8 mouse cellular contexts compared by ENCODE assay signal in the genomic region with DNA sequence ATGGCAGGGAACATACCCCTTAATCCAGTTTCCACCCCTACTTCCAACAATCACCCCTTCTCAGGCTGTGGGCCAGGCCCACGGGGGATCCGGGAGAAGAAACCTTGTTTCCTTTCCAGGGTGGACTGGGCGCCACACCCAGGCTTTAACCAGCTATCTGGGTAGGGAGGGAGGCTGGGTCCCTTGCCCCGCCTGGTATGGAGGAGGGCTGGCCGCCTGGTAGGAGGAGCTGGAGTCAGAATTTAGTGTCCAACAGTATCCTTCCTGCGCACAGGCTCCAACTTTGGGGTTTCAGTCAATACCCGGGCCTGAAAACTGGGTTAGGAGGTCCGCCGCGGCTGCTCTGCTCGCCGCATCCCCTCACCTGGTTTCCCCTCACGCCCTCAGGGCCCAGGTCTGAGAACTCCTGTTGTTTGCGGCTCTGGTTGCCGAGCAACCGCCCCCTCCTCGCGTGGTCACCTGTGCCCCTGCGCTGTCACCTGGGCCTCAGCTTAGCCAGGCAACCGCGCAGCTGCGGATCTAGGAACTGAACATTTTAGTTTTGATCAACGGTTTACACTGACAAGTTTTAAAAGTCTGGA. TPM values are rescaled to one million over a fixed set of nuclear protein-coding genes. Genes with fewer than 3 reads are reported as not detected.
DNase-seq lines count a peak whose midpoint lies in the region; ATAC-seq lines count a peak whose summit lies in the region.
"Had no signal": no experiment of that assay in that cellular context is flagged by ENCODE, and none has a peak within 500 bp of the region (broad histone marks: within the 10 kb centered on the region; RNA-seq: fewer than 3 reads in every experiment).

A gene (minus strand): TSS at position 408 of the 581 bp plus-strand sequence.

- WGBS in liver, embryonic 11.5 days: 15% methylated on average over 23 of the region's 23 CpGs
- WGBS in forebrain, embryonic 12.5 days: 9% methylated on average over 23 of the region's 23 CpGs
- 7% methylated on average over 23 of the region's 23 CpGs for WGBS in limb, embryonic 12.5 days
- 8% methylated on average over 23 of the region's 23 CpGs for WGBS in stomach, embryonic 16.5 days

- no peaks in the 10 kb centered on the region for H3K36me3 ChIP-seq in liver, embryonic 11.5 days (ENCODE audit: control insufficient read depth, insufficient read depth, low read length)
- no peaks in the 10 kb centered on the region for H3K36me3 ChIP-seq in forebrain, embryonic 12.5 days (replicated peaks)
- no peaks in the 10 kb centered on the region for H3K36me3 ChIP-seq in limb, embryonic 12.5 days
- no peaks in the 10 kb centered on the region for H3K36me3 ChIP-seq in stomach, embryonic 16.5 days (ENCODE audit: control insufficient read depth, insufficient read depth, low read length)

- no peak within 1 kb of the TSS for H3K27ac ChIP-seq in liver, embryonic 11.5 days (ENCODE audit: low read depth, low read length)
- no peak within 1 kb of the TSS for H3K27ac ChIP-seq in forebrain, embryonic 12.5 days
- peak within 1 kb of the TSS; percentile 42; the same call in 1 of the 2 replicates for H3K27ac ChIP-seq in limb, embryonic 12.5 days
- H3K27ac ChIP-seq in stomach, embryonic 16.5 days (ENCODE audit: low read length): no peak within 1 kb of the TSS; the same call in 1 of the 2 replicates
- H3K27ac ChIP-seq: macrophage had no signal

- peaks cover 19% of the 10 kb centered on the region for H3K27me3 ChIP-seq in liver, embryonic 11.5 days (replicated peaks; ENCODE audit: control insufficient read depth, insufficient read depth, low read length)
- peaks cover 35% of the 10 kb centered on the region for H3K27me3 ChIP-seq in forebrain, embryonic 12.5 days
- H3K27me3 ChIP-seq in limb, embryonic 12.5 days: peaks cover 46% of the 10 kb centered on the region
- H3K27me3 ChIP-seq in stomach, embryonic 16.5 days (ENCODE audit: control insufficient read depth, insufficient read depth, low read length): no peaks in the 10 kb centered on the region

- ATAC-seq in liver, embryonic 11.5 days (replicated peaks; ENCODE audit: low FRiP score): no peak
- no peak for ATAC-seq in forebrain, embryonic 12.5 days (ENCODE audit: low FRiP score)
- no peak for ATAC-seq in limb, embryonic 12.5 days (ENCODE audit: insufficient number of reproducible peaks, insufficient read depth, low FRiP score, low TSS enrichment, low read depth)
- ATAC-seq in stomach, embryonic 16.5 days (ENCODE audit: insufficient read depth, low FRiP score): 0 out of 2 replicates have a peak, but pooled peaks have one; percentile 30

- H3K4me1 ChIP-seq in liver, embryonic 11.5 days (replicated peaks; ENCODE audit: control insufficient read depth, insufficient read depth, low read length): peaks cover 7% of the 10 kb centered on the region
- peaks cover 7% of the 10 kb centered on the region for H3K4me1 ChIP-seq in forebrain, embryonic 12.5 days
- peaks cover 19% of the 10 kb centered on the region for H3K4me1 ChIP-seq in limb, embryonic 12.5 days (replicated peaks)
- peaks cover 18% of the 10 kb centered on the region for H3K4me1 ChIP-seq in stomach, embryonic 16.5 days (ENCODE audit: control insufficient read depth, insufficient read depth, low read length)

- H3K4me2 ChIP-seq in liver, embryonic 11.5 days: peak within 1 kb of the TSS; percentile 39; the same call in 1 of the 2 replicates
- peak within 1 kb of the TSS; percentile 31 for H3K4me2 ChIP-seq in forebrain, embryonic 12.5 days
- peak within 1 kb of the TSS; percentile 51 for H3K4me2 ChIP-seq in limb, embryonic 12.5 days
- H3K4me2 ChIP-seq in stomach, embryonic 16.5 days (ENCODE audit: low read depth, low read length): peak within 1 kb of the TSS; percentile 51

- H3K4me3 ChIP-seq in liver, embryonic 11.5 days (ENCODE audit: low read depth, low read length): no peak within 1 kb of the TSS
- no peak within 1 kb of the TSS for H3K4me3 ChIP-seq in forebrain, embryonic 12.5 days (replicated peaks)
- peak within 1 kb of the TSS; percentile 19 for H3K4me3 ChIP-seq in limb, embryonic 12.5 days (replicated peaks)
- H3K4me3 ChIP-seq in stomach, embryonic 16.5 days (replicated peaks; ENCODE audit: low read length): peak within 1 kb of the TSS; percentile 32

- no peak for DNase-seq in liver, embryonic 11.5 days (ENCODE audit: low spot score)
- DNase-seq in liver: no peak
- no peak for DNase-seq in ovary, adult 18-20 months (ENCODE audit: low spot score)
- DNase-seq in left cerebral cortex, adult 11 months (ENCODE audit: low spot score): no peak

- H3K9me3 ChIP-seq in liver, embryonic 11.5 days (ENCODE audit: control insufficient read depth, low read length): no peaks in the 10 kb centered on the region
- H3K9me3 ChIP-seq in forebrain, embryonic 12.5 days: no peaks in the 10 kb centered on the region
- H3K9me3 ChIP-seq in limb, embryonic 12.5 days: no peaks in the 10 kb centered on the region
- no peaks in the 10 kb centered on the region for H3K9me3 ChIP-seq in stomach, embryonic 16.5 days (replicated peaks; ENCODE audit: control insufficient read depth, low read length)

- no peak within 1 kb of the TSS for H3K9ac ChIP-seq in liver, embryonic 11.5 days (ENCODE audit: low read depth, low read length)
- H3K9ac ChIP-seq in forebrain, embryonic 12.5 days: no peak within 1 kb of the TSS; the same call in 1 of the 2 replicates
- H3K9ac ChIP-seq in limb, embryonic 12.5 days (replicated peaks): peak within 1 kb of the TSS; percentile 42; the same call in 1 of the 2 replicates
- H3K9ac ChIP-seq in stomach, embryonic 16.5 days (ENCODE audit: low read length): peak within 1 kb of the TSS; percentile 62

RNA-seq across cellular contexts. Expression of the gene that starts here (rescaled TPM):
- 0.71 and 1.7 TPM in 2 replicates for polyA plus RNA-seq in liver, embryonic 11.5 days (2014; fragmentation: Nextera tagmentation; extraction: Ambion mirVana)
- polyA plus RNA-seq in forebrain, embryonic 12.5 days (2016; fragmentation: Nextera tagmentation; extraction: Ambion mirVana): 7.7 and 10.8 TPM in 2 replicates
- 13.6 and 14.8 TPM in 2 replicates for polyA plus RNA-seq in limb, embryonic 12.5 days (2016; fragmentation: Nextera tagmentation; extraction: Ambion mirVana)
- polyA plus RNA-seq in stomach, embryonic 16.5 days (2015; fragmentation: Nextera tagmentation; extraction: Ambion mirVana): 7.9 and 8.0 TPM in 2 replicates

Comparison
In these comparisons a context has a peak if more than half of its experiments do, and no peak if none do; other contexts are left out.
1. H3K4me3 ChIP-seq: peak in limb, embryonic 12.5 days (single experiment) and stomach, embryonic 16.5 days (single experiment); none in liver, embryonic 11.5 days (single experiment) and forebrain, embryonic 12.5 days (single experiment).
2. H3K9ac ChIP-seq: peak in limb, embryonic 12.5 days (single experiment) and stomach, embryonic 16.5 days (single experiment); none in liver, embryonic 11.5 days (single experiment) and forebrain, embryonic 12.5 days (single experiment).
3. Peak in every context shown above with its lines, with median percentiles within 50 percentile points of each other: H3K4me2 ChIP-seq.